19 mouse cellular contexts compared by ENCODE assay signal in the genomic region with DNA sequence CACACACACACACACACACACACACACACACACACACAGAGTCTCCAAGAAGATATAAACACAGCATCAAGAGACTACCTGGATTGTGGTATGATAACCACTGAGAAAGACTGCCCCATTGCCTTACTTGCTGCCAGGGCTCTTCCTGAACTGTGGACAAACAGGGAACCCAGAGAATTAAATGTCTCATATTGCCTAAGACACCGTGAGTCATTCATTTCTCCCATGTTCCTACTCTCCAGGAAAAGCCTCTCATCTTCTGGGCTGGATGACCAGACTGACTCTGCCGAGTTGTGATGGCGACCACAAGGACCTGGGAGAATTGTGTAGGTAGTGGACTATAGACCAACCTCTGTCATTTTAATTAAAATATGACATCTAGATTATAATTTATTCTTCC.
DNase-seq lines count a peak whose midpoint lies in the region; ATAC-seq lines count a peak whose summit lies in the region.
"Had no signal": no experiment of that assay in that cellular context is flagged by ENCODE, and none has a peak within 500 bp of the region (broad histone marks: within the 10 kb centered on the region; RNA-seq: fewer than 3 reads in every experiment).

No protein-coding gene starts in this region.

- 95% methylated on average over 3 of the region's 3 CpGs for WGBS in midbrain, embryonic 13.5 days
- 95% methylated on average over 3 of the region's 3 CpGs for WGBS in midbrain, embryonic 11.5 days

- H3K4me2 ChIP-seq in midbrain, embryonic 13.5 days (replicated peaks) = no peak overlapping the region
- H3K4me2 ChIP-seq in midbrain, embryonic 11.5 days = no peak overlapping the region
- H3K4me2 ChIP-seq: embryonic facial prominence, embryonic 12.5 days; forebrain, embryonic 13.5 days; forebrain, embryonic 15.5 days had no signal

- H3K9me3 ChIP-seq in midbrain, embryonic 13.5 days = no peaks in the 10 kb centered on the region
- no peaks in the 10 kb centered on the region for H3K9me3 ChIP-seq in midbrain, embryonic 11.5 days (ENCODE audit: control insufficient read depth, low read length)
- H3K9me3 ChIP-seq: embryonic facial prominence, embryonic 10.5 days; embryonic facial prominence, embryonic 12.5 days; forebrain, embryonic 13.5 days; forebrain, embryonic 15.5 days; G1E had no signal

- peak; percentile 27 for DNase-seq in heart, adult 11 months
- DNase-seq in heart, adult 8-10 months (ENCODE audit: low spot score) = no peak
- no peak for DNase-seq in midbrain, embryonic 11.5 days (ENCODE audit: low spot score, missing footprints)
- DNase-seq in 3T3-L1 (ENCODE audit: low read depth, low spot score) (peak; percentile 63), NIH3T3 (ENCODE audit: low read depth) (peak; percentile 35)
- no peak for DNase-seq in gastrocnemius, postnatal 10 days
- DNase-seq: cerebellum, adult 11-12 months; cerebellum, adult 2 months; cerebellum, adult 9-10 months; cerebellum, postnatal 25 days had no signal

- H3K27ac ChIP-seq in midbrain, embryonic 13.5 days = no peak overlapping the region
- H3K27ac ChIP-seq in midbrain, embryonic 11.5 days (ENCODE audit: low read depth, low read length) = no peak overlapping the region
- H3K27ac ChIP-seq: embryonic facial prominence, embryonic 10.5 days; embryonic facial prominence, embryonic 12.5 days; forebrain, embryonic 13.5 days; forebrain, embryonic 15.5 days had no signal

- no peaks in the 10 kb centered on the region for H3K27me3 ChIP-seq in midbrain, embryonic 13.5 days
- H3K27me3 ChIP-seq in midbrain, embryonic 11.5 days (ENCODE audit: control insufficient read depth, insufficient read depth, low read length) = no peaks in the 10 kb centered on the region
- H3K27me3 ChIP-seq: CH12.LX; embryonic facial prominence, embryonic 12.5 days; forebrain, embryonic 13.5 days; forebrain, embryonic 15.5 days had no signal

- no peaks in the 10 kb centered on the region for H3K36me3 ChIP-seq in midbrain, embryonic 13.5 days
- H3K36me3 ChIP-seq in midbrain, embryonic 11.5 days (ENCODE audit: control insufficient read depth, insufficient read depth, low read length) = no peaks in the 10 kb centered on the region
- H3K36me3 ChIP-seq: embryonic facial prominence, embryonic 10.5 days; embryonic facial prominence, embryonic 12.5 days; forebrain, embryonic 15.5 days; G1E had no signal

- no peaks in the 10 kb centered on the region for H3K4me1 ChIP-seq in midbrain, embryonic 13.5 days (replicated peaks)
- H3K4me1 ChIP-seq in midbrain, embryonic 11.5 days (ENCODE audit: control insufficient read depth, insufficient read depth, low read length) = no peaks in the 10 kb centered on the region
- H3K4me1 ChIP-seq: embryonic facial prominence, embryonic 10.5 days; embryonic facial prominence, embryonic 12.5 days; forebrain, embryonic 13.5 days; forebrain, embryonic 15.5 days had no signal

- H3K9ac ChIP-seq in midbrain, embryonic 13.5 days (replicated peaks) = no peak overlapping the region
- H3K9ac ChIP-seq in midbrain, embryonic 11.5 days (ENCODE audit: low read length) = no peak overlapping the region
- H3K9ac ChIP-seq: embryonic facial prominence, embryonic 12.5 days; forebrain, embryonic 13.5 days; forebrain, embryonic 15.5 days; forebrain, postnatal 0 days had no signal

- H3K4me3 ChIP-seq in midbrain, embryonic 13.5 days (replicated peaks) = no peak overlapping the region
- H3K4me3 ChIP-seq in midbrain, embryonic 11.5 days (ENCODE audit: low read depth, low read length) = no peak overlapping the region
- H3K4me3 ChIP-seq: embryonic facial prominence, embryonic 10.5 days; embryonic facial prominence, embryonic 12.5 days; forebrain, embryonic 13.5 days; forebrain, embryonic 15.5 days had no signal

- ATAC-seq in midbrain, embryonic 13.5 days = 0 out of 2 replicates have a peak, but pooled peaks have one; percentile 17
- ATAC-seq in midbrain, embryonic 11.5 days (ENCODE audit: low FRiP score) = no peak
- no peak for ATAC-seq in megakaryocyte progenitor cell, adult 5-6 weeks (replicated peaks; ENCODE audit: poor library complexity)

Comparison
In these comparisons a context has a peak if more than half of its experiments do, and no peak if none do; other contexts are left out.
1. DNase-seq: peak in heart, adult 11 months (single experiment), 3T3-L1 (single experiment) and NIH3T3 (single experiment); none in heart, adult 8-10 months (single experiment), midbrain, embryonic 11.5 days (single experiment) and gastrocnemius, postnatal 10 days (single experiment).